ENCODE assay signal across 8 mouse cellular contexts in the genomic region with DNA sequence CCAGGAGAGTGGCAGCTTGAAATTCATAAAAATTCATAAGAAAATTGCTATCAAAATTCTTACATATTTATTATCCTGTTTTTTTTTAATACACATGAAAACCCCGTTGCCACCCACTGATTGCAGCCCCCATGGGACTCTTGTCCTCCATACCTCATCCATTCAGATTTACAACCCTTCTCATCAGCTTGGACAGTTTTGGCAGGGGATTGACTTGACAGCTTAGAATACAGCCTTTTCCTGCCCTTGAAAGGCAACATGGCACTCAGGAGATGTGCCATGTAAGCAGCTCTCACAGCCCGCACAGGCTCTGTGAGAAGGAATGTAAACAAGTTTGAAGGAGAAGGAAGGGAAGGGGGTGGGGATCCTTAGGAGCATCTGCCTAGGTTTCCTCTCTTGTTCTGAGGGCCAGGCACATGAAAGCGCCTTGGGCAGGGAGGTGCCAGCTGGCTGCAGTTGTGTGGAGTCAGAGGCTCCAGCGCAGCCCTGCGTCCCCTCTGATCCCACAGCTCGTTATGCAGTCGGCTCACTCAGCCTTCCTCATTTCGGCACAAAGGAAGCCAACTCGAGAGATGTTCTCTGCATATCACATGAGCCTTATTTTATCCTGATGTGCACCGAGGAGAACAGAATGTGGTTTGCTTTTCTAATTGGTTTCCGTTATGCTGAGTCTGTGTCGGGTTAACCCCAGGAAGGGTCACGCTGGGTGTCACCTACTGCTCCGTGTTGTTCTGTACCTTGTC.
DNase-seq lines count a peak whose midpoint lies in the region; ATAC-seq and TF ChIP-seq lines count a peak whose summit lies in the region.

No protein-coding gene starts in this region.

- no peaks in the 10 kb centered on the region for H3K27me3 ChIP-seq in heart, postnatal 0 days (ENCODE audit: control insufficient read depth, insufficient read depth, low read length)

- 0 out of 2 replicates have a peak, but pooled peaks have one; percentile 46 for ATAC-seq in erythroblast, adult 5-6 weeks (replicated peaks; ENCODE audit: low FRiP score, poor library complexity, severe bottlenecking)
- no peak for ATAC-seq in heart, postnatal 0 days (ENCODE audit: insufficient read depth, low read depth)

- 33% methylated on average over 14 of the region's 14 CpGs for WGBS in heart, postnatal 0 days

- H3K36me3 ChIP-seq in heart, postnatal 0 days (replicated peaks; ENCODE audit: control insufficient read depth, insufficient read depth, low read length): no peaks in the 10 kb centered on the region

- no peak for TF ChIP-seq CTCF in heart, postnatal 0 days (IDR thresholded peaks at IDR 0.05; ENCODE audit: low read depth)

- TF ChIP-seq EP300 in heart, postnatal 0 days (IDR thresholded peaks at IDR 0.05; ENCODE audit: low read depth): no peak

- intact Hi-C loops in left cerebral cortex, postnatal 10 days (cut with DNase I): loop anchor here (10.0 kb wide), 1 partner anchor 130 kb away; a partner anchor contains a TSS

- no peak overlapping the region for H3K27ac ChIP-seq in heart, postnatal 0 days (ENCODE audit: low read depth)

- H3K4me2 ChIP-seq in heart, postnatal 0 days (ENCODE audit: low read depth, low read length): peak overlapping the region; percentile 43

- no peak overlapping the region for H3K9ac ChIP-seq in heart, postnatal 0 days (replicated peaks; ENCODE audit: low read depth, low read length)

- no peak overlapping the region for H3K4me3 ChIP-seq in heart, postnatal 0 days (ENCODE audit: low read depth, low read length)

- no peaks in the 10 kb centered on the region for H3K9me3 ChIP-seq in heart, postnatal 0 days (replicated peaks; ENCODE audit: control insufficient read depth, low read length)

- peak; percentile 6 for DNase-seq in urinary bladder, postnatal 25 days (ENCODE audit: low spot score)
- no peak for DNase-seq in urinary bladder, adult 2 months (ENCODE audit: low spot score)
- no peak for DNase-seq in heart, postnatal 0 days (ENCODE audit: low spot score)
- peak; percentile 46 to 59 for DNase-seq in left cerebral cortex, postnatal 10 days (ENCODE audit: extremely low spot score in 1 of 2, low spot score in 2 of 2)
- DNase-seq in lung, postnatal 4 days: peak; percentile 54 to 80
- DNase-seq in right cerebral cortex, postnatal 10 days (ENCODE audit: low spot score in 2 of 2): peak; percentile 76 to 79
- DNase-seq in urinary bladder, postnatal 10 days (ENCODE audit: low spot score): no peak

- H3K4me1 ChIP-seq in heart, postnatal 0 days (ENCODE audit: control insufficient read depth, insufficient read depth): no peaks in the 10 kb centered on the region

Comparison
In these comparisons a context has a peak if more than half of its experiments do, and no peak if none do; other contexts are left out.
1. DNase-seq: peak in urinary bladder, postnatal 25 days (single experiment), left cerebral cortex, postnatal 10 days (2 of 2), lung, postnatal 4 days (2 of 2) and right cerebral cortex, postnatal 10 days (2 of 2); none in urinary bladder, adult 2 months (single experiment), heart, postnatal 0 days (single experiment) and urinary bladder, postnatal 10 days (single experiment).